Mouse (Mus musculus): ENCODE measurements around the gene Gm8369. TPM values are rescaled to one million over a fixed set of nuclear protein-coding genes. Genes with fewer than 3 reads are reported as not detected.

The Gm8369 gene
- 403 TPM for polyA plus RNA-seq (2017; shearing (Covaris generic))

GRCm38 (mm10) chr19:11485746-11486145, at the start of gene Gm8369:
Gm8369 (plus strand) TSS chr19:11485938.

DNA sequence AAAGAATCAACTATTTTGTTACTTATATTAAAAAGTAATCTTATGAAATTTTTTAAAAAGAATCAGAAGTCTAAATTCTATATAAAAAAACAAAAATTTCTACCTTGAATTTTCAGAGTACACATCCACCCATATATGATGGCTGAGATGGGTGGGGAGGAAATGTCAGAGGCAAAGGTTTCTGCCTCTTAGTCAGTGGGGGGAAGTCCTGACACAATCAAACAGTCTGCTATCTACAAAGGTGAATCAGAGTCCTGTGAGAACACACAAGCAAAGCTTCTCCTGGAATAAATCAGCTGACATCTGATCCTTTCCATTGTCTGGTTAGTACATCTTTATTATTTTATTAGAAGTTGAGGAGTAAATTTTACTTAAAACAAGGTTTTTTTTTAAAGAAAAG, 42.4 kb upstream of the Gm8369 start, which contains the start of gene Ms4a4b:
TSS of gene Ms4a4b (plus strand) at position 216 of the 400 bp plus-strand sequence.

GRCm38 (mm10) chr19:11469215-11469614, 16.5 kb upstream of the Gm8369 start, which contains the start of gene Ms4a6c:
Ms4a6c (plus strand) TSS chr19:11469366.

GRCm38 (mm10) chr19:11516246-11516645, 30.5 kb downstream of the Gm8369 start, which contains the start of gene Ms4a6b:
Ms4a6b (plus strand) TSS chr19:11516512.

GRCm38 (mm10) chr19:11536593-11536992, 50.9 kb downstream of the Gm8369 start, which contains the start of gene Ms4a4d:
Ms4a4d (plus strand) TSS chr19:11536801.

Other genes with a start within 250 kb of the Gm8369 start
- gene Ms4a1, start 219.7 kb upstream of the Gm8369 start, polyA plus RNA-seq (2017; shearing (Covaris generic)): 2.6 TPM
- not detected for gene Ms4a5, start 202.1 kb upstream of the Gm8369 start, polyA plus RNA-seq (2017; shearing (Covaris generic))
- 0.07 TPM for gene Ms4a14, start 171.5 kb upstream of the Gm8369 start, polyA plus RNA-seq (2017; shearing (Covaris generic))
- 0.28 TPM for gene Ms4a7, start 149.8 kb upstream of the Gm8369 start, polyA plus RNA-seq (2017; shearing (Covaris generic))
- 1.1 TPM for gene Ms4a4a, start 110.4 kb upstream of the Gm8369 start, polyA plus RNA-seq (2017; shearing (Covaris generic))
- 88.3 TPM for gene Ms4a4c, start 81.2 kb upstream of the Gm8369 start, polyA plus RNA-seq (2017; shearing (Covaris generic))
- 3,157 TPM for gene Ms4a4b, start 42.4 kb upstream of the Gm8369 start, polyA plus RNA-seq (2017; shearing (Covaris generic))
- gene Ms4a6c, start 16.6 kb upstream of the Gm8369 start, polyA plus RNA-seq (2017; shearing (Covaris generic)): 11.8 TPM
- gene Ms4a6b, start 30.6 kb downstream of the Gm8369 start, polyA plus RNA-seq (2017; shearing (Covaris generic)): 932 TPM
- 1.6 TPM for gene Ms4a4d, start 50.9 kb downstream of the Gm8369 start, polyA plus RNA-seq (2017; shearing (Covaris generic))
- gene Ms4a6d, start 118.9 kb downstream of the Gm8369 start, polyA plus RNA-seq (2017; shearing (Covaris generic)): 7.8 TPM
- gene Ms4a2, start 137.8 kb downstream of the Gm8369 start, polyA plus RNA-seq (2017; shearing (Covaris generic)): 0.31 TPM
- gene Ms4a3, start 154.9 kb downstream of the Gm8369 start, polyA plus RNA-seq (2017; shearing (Covaris generic)): not detected
- gene Oosp2, start 174.6 kb downstream of the Gm8369 start, polyA plus RNA-seq (2017; shearing (Covaris generic)): not detected
- gene Oosp1, start 205.2 kb downstream of the Gm8369 start, polyA plus RNA-seq (2017; shearing (Covaris generic)): not detected
- not detected for gene Oosp3, start 211.1 kb downstream of the Gm8369 start, polyA plus RNA-seq (2017; shearing (Covaris generic))

Data from CD4-positive, CD25-positive, alpha-beta regulatory T cell (primary cell).